Mouse (Mus musculus) CH12.LX (cell line): ENCODE measurements around the gene Pcx. TPM values are rescaled to one million over a fixed set of nuclear protein-coding genes. Genes with fewer than 3 reads are reported as not detected.

Experiments
- DNase-seq: peaks from one replicate; pipeline ENCODE4 v3.0.0-alpha.2; 2013; ENCODE audit errors: extremely low read depth
- H3K27ac ChIP-seq: 2 replicates; pipeline ENCODE4 v1.5.1; 2012; ENCODE audit warnings: low read depth, mild to moderate bottlenecking, control low read depth, moderate library complexity; ENCODE audit not compliant: insufficient read depth
- H3K27me3 ChIP-seq: replicated peaks from 2 replicates; pipeline ENCODE3; 2012; ENCODE audit warnings: inconsistent platforms
- H3K36me3 ChIP-seq, 2 experiments: replicated peaks in 1 of 2; 2 replicates each; pipeline versions ENCODE3 to v1.6.1; 2012; ENCODE audit warnings: inconsistent platforms in 1 of 2, low read length in 1 of 2, mild to moderate bottlenecking in 1 of 2, mixed read lengths in 1 of 2, moderate library complexity in 1 of 2; ENCODE audit not compliant: control insufficient read depth in 1 of 2, insufficient read depth in 1 of 2
- H3K4me1 ChIP-seq, 2 experiments: 2 replicates each; pipeline ENCODE4 v1.6.1; 2012; ENCODE audit warnings: inconsistent platforms in 1 of 2, moderate library complexity in 1 of 2; ENCODE audit not compliant: insufficient read depth in 2 of 2, control insufficient read depth in 1 of 2
- H3K4me2 ChIP-seq: 2 replicates; pipeline ENCODE4 v1.6.1; 2012; ENCODE audit warnings: low read depth, mild to moderate bottlenecking, control low read depth; ENCODE audit not compliant: poor library complexity, insufficient read depth, severe bottlenecking
- H3K4me3 ChIP-seq, 3 experiments: fragments of 150-350 bp in 1 of 3; sonication (generic) in 1 of 3; replicated peaks in 1 of 3; 2 replicates each; pipeline versions ENCODE3 to v1.5.1; 2011 to 2012; ENCODE audit warnings: low read depth in 2 of 3, low read length in 2 of 3, mild to moderate bottlenecking in 2 of 3, moderate library complexity in 2 of 3, control low read depth in 1 of 3, improper control_type of control experiment in 1 of 3, inconsistent platforms in 1 of 3, mixed read lengths in 1 of 3; ENCODE audit not compliant: poor library complexity in 1 of 3
- H3K79me2 ChIP-seq: replicated peaks from 2 replicates; pipeline ENCODE4 v1.6.1; 2012; ENCODE audit warnings: mild to moderate bottlenecking, moderate library complexity; ENCODE audit not compliant: control insufficient read depth, poor library complexity, insufficient read depth, severe bottlenecking; ENCODE audit errors: extremely low read depth
- H3K9ac ChIP-seq: 2 replicates; pipeline ENCODE4 v1.6.1; 2012; ENCODE audit warnings: low read depth, mild to moderate bottlenecking, control low read depth, moderate library complexity; ENCODE audit not compliant: insufficient read depth
- H3K9me3 ChIP-seq: replicated peaks from 2 replicates; pipeline ENCODE3; 2012; ENCODE audit warnings: low read length, inconsistent platforms, mixed read lengths
- CTCF ChIP-seq, 2 experiments: IDR thresholded peaks in 1 of 2; conservative IDR thresholded peaks in 1 of 2; 2 replicates each; pipeline ENCODE4 v1.5.1; 2011 to 2012; ENCODE audit warnings: low read depth in 2 of 2, low read length in 2 of 2, improper control_type of control experiment in 1 of 2, inconsistent platforms in 1 of 2, mild to moderate bottlenecking in 1 of 2, moderate library complexity in 1 of 2
- GABPA ChIP-seq: IDR thresholded peaks from 2 replicates; pipeline ENCODE4 v1.6.1; 2012; ENCODE audit warnings: low read depth, low read length, improper control_type of control experiment, inconsistent platforms; ENCODE audit not compliant: insufficient replicate concordance
- HCFC1 ChIP-seq: IDR thresholded peaks from 2 replicates; pipeline ENCODE4 v1.6.1; 2012; ENCODE audit warnings: low read depth, mild to moderate bottlenecking, inconsistent platforms, low read length, improper control_type of control experiment
- JUN ChIP-seq: IDR thresholded peaks from 2 replicates; pipeline ENCODE4 v1.6.1; 2011; ENCODE audit warnings: low read depth, mild to moderate bottlenecking, low read length, improper control_type of control experiment, moderate library complexity; ENCODE audit not compliant: insufficient read depth
- JUND ChIP-seq: conservative IDR thresholded peaks from 2 replicates; pipeline ENCODE4 v1.6.1; 2011; ENCODE audit warnings: low read depth, low read length, improper control_type of control experiment
- KAT2A ChIP-seq: IDR thresholded peaks from 2 replicates; pipeline ENCODE4 v1.6.1; 2012; ENCODE audit warnings: low read length, improper control_type of control experiment, inconsistent platforms; ENCODE audit not compliant: insufficient replicate concordance
- MAFK ChIP-seq: IDR thresholded peaks from 2 replicates; pipeline ENCODE4 v1.6.1; 2011; ENCODE audit warnings: low read length, improper control_type of control experiment; ENCODE audit not compliant: insufficient replicate concordance
- MAX ChIP-seq: IDR thresholded peaks from 2 replicates; pipeline ENCODE4 v1.6.1; 2011; ENCODE audit warnings: low read length, improper control_type of control experiment
- MEF2A ChIP-seq: IDR thresholded peaks from 2 replicates; pipeline ENCODE4 v1.6.1; 2014; ENCODE audit warnings: low read depth, mild to moderate bottlenecking, inconsistent platforms, low read length, improper control_type of control experiment, borderline replicate concordance
- SMC3 ChIP-seq: IDR thresholded peaks from 2 replicates; pipeline ENCODE4 v1.6.1; 2011; ENCODE audit warnings: low read depth, low read length, improper control_type of control experiment
- UBTF ChIP-seq: IDR thresholded peaks from 2 replicates; pipeline ENCODE4 v1.6.1; 2012; ENCODE audit warnings: low read depth, mild to moderate bottlenecking, inconsistent platforms, low read length, improper control_type of control experiment, moderate library complexity
- ZC3H11A ChIP-seq: IDR thresholded peaks from 2 replicates; pipeline ENCODE4 v1.6.1; 2012; ENCODE audit warnings: low read depth, mild to moderate bottlenecking, inconsistent platforms, low read length, improper control_type of control experiment
- ZKSCAN1 ChIP-seq: IDR thresholded peaks from 2 replicates; pipeline ENCODE4 v1.6.1; 2012; ENCODE audit warnings: low read depth, inconsistent platforms, low read length, improper control_type of control experiment, borderline replicate concordance
- ZMIZ1 ChIP-seq: IDR thresholded peaks from 2 replicates; pipeline ENCODE4 v1.6.1; 2012; ENCODE audit warnings: low read depth, mild to moderate bottlenecking, inconsistent platforms, low read length, improper control_type of control experiment
- dilution Hi-C: fragments of 300-500 bp; cut with MboI; formaldehyde crosslinking; loops from 2 replicates; pipeline ENCODE4 v1.14.3; 2020; ENCODE audit warnings: low sequenced_read_pairs; ENCODE audit not compliant: extremely low pct_unique_long_range_greater_than_20kb, extremely low pct_ligation_motif_present
- in situ Hi-C: fragments of 300-500 bp; cut with MboI; formaldehyde crosslinking; loops from 3 replicates; pipeline ENCODE4 v1.14.3; 2019; ENCODE audit warnings: low sequenced_read_pairs, low pct_ligation_motif_present, low pct_unique_long_range_greater_than_20kb, mixed read lengths
- polyA plus RNA-seq: library from polyadenylated mRNA; unstranded; fragments of >175 nt; gene quantifications from 2 replicates; pipeline ENCODE4 v1.2.1, GENCODE M21; 2012; ENCODE audit warnings: low read depth; ENCODE audit not compliant: insufficient read length
- total RNA-seq, 2 experiments: library from RNA; depleted of rRNA; stranded (reverse); fragments of 300-350 nt in 1 of 2; fragments of >200 nt in 1 of 2; gene quantifications; 2 replicates each; pipeline ENCODE4 v1.2.3; 2012 to 2014

Gene Pcx
- total and polyA plus RNA-seq, 3 experiments = 7.7 to 14.2 (median 10.7) TPM

DNA sequence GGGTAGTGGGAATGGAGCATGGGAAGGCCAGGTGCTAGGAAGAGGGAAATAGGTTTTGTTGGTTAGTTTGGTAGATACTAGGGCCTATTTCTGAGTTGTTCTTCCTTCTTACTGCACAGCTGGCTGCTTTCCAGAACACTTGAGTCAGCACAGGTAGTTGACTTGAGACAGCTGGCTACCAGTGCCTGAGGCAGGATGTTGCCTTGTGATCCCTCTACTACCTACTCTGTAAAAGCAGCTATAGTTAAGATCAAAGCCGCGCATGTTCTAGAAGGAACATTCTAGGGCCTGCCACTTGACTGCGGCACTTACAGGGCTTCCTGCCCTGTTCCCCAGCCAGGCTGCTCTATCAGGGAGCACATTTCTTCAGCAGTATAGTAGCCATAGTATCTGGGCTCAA lies 79.8 kb downstream of the Pcx start:
- no peaks in the 10 kb centered on the region for H3K27me3 ChIP-seq
- H3K9ac ChIP-seq = no peak overlapping the region
- no peaks in the 10 kb centered on the region for H3K36me3 ChIP-seq
- H3K4me2 ChIP-seq = no peak overlapping the region
- dilution Hi-C loops = no loop called here
- no peak overlapping the region for H3K27ac ChIP-seq
- H3K79me2 ChIP-seq = no peaks in the 10 kb centered on the region
- H3K9me3 ChIP-seq = no peaks in the 10 kb centered on the region
- DNase-seq = no peak
- no peaks in the 10 kb centered on the region; a peak in 1 of 4 replicates for H3K4me1 ChIP-seq
- no peak overlapping the region for H3K4me3 ChIP-seq
- TF ChIP-seq CTCF (conservative IDR thresholded peaks at IDR 0.05 in 1 of 2, IDR thresholded peaks at IDR 0.05 in 1 of 2; ENCODE audit: low read depth in 2 of 2, low read length in 2 of 2) (no peak), HCFC1 (no peak), ZKSCAN1 (no peak), MEF2A (no peak), UBTF (no peak)
- in situ Hi-C loops = no loop called here

DNA sequence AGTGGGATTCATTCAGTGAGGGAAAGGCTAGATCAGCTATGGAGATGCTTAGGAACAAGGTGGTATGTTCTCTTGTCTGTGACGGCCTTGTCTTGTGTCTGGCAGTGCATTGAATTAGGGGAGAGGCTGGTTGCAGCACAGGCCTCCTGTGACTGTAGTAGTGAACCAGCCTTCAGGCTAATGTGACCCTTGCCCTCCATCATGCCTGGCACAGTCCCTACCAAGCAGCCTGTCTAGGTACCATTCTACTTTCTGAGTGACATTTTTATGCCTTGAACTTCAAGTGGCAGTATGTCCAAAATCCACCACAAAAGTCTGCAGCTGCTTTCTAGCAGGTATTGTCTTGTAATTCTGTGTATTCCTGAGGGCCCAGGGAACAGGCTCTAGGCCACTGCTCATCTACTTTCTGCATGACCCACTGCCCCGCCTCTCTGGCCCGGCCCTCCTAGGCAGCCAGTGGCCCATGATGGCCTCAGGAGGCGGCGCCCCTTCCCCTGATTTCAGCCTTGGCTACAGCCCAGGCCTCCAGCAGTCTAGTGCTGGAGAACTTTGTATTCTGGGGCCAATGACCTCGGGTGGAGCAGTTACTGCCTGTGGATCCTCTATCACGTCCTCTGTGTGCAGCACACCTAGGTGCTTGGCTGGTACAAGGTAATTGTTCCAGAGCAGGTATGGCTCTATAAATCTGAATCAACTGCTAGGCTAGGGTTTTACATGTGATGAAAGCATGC lies 83.7 kb downstream of the Pcx start:
- Histone ChIP-seq H3K36me3 (no peaks in the 10 kb centered on the region), H3K4me2 (no peak overlapping the region), H3K9ac (no peak overlapping the region), H3K27me3 (no peaks in the 10 kb centered on the region), H3K9me3 (no peaks in the 10 kb centered on the region), H3K79me2 (no peaks in the 10 kb centered on the region), H3K4me3 (no peak overlapping the region), H3K27ac (no peak overlapping the region), H3K4me1 (no peaks in the 10 kb centered on the region; a peak in 1 of 4 replicates)
- in situ Hi-C loops = no loop called here
- TF ChIP-seq ZMIZ1 (no peak), MEF2A (no peak), KAT2A (no peak), GABPA (no peak), MAX (no peak), ZKSCAN1 (no peak), SMC3 (no peak), JUND (no peak)
- dilution Hi-C loops = no loop called here
- no peak for DNase-seq

DNA sequence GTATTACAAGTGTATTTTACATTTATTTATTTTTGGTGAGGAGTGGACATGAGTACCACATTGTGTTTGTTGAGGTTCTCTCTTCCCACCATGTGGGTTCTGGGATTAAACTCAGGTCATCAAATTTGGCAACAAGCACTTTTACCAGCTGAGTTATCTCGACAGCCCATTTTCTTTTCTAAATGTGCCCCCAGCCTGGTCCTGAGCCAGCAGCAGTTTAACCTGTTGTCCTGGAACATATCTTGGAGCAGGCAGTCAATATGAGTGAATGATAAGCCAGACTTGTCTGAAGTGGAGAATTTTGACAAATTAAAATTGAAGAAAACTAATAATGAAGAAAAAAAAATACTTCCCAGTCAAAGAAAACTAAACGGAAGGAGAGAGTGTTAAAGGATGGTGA lies 85.8 kb downstream of the Pcx start:
- in situ Hi-C loops = no loop called here
- H3K4me3 ChIP-seq = no peak overlapping the region
- no peak overlapping the region for H3K4me2 ChIP-seq
- dilution Hi-C loops = no loop called here
- no peak overlapping the region for H3K27ac ChIP-seq
- no peaks in the 10 kb centered on the region for H3K79me2 ChIP-seq
- H3K9ac ChIP-seq = no peak overlapping the region
- no peak for TF ChIP-seq ZKSCAN1
- TF ChIP-seq MAFK = no peak
- no peak for TF ChIP-seq MAX
- TF ChIP-seq JUN = no peak
- TF ChIP-seq ZC3H11A = no peak
- no peak for TF ChIP-seq CTCF (conservative IDR thresholded peaks at IDR 0.05 in 1 of 2, IDR thresholded peaks at IDR 0.05 in 1 of 2; ENCODE audit: low read depth in 2 of 2, low read length in 2 of 2)
- no peak for TF ChIP-seq SMC3
- no peaks in the 10 kb centered on the region for H3K9me3 ChIP-seq
- no peaks in the 10 kb centered on the region for H3K36me3 ChIP-seq
- H3K27me3 ChIP-seq = no peaks in the 10 kb centered on the region
- no peaks in the 10 kb centered on the region for H3K4me1 ChIP-seq
- DNase-seq = no peak
